Mouse (Mus musculus): ENCODE data around the gene Aadacl3. TPM values are rescaled to one million over a fixed set of nuclear protein-coding genes. Genes with fewer than 3 reads are reported as not detected.

Aadacl3 gene
- polyA plus RNA-seq, 1 experiment from 2014 or later, result not detected

DNA sequence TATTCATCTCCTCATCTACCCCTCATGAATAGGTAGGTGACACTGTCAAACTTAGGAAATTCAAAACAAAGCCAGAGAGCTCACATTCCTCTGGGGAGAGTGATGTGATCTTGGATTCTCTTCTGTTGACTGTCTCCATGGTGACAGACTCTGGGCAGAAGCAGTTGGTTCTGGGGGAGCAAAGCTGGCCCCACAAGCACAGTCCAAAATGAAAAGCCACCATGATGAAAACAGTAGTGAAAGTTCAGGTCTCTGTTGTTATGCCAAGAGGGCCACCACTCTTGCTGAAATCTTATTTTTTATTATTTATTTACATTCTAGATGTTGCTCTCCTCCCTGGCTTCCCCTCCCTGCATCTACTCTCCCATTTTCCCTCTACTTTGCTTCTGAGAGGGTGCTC, 24.9 kb downstream of the Aadacl3 start, which contains the start of gene 1700012P22Rik:
TSS of gene 1700012P22Rik (minus strand) at position 101 of the 400 bp plus-strand sequence.
- Histone ChIP-seq H3K4me2 (ENCODE audit: low read depth, low read length) (no peak within 1 kb of the TSS), H3K9me3 (replicated peaks; ENCODE audit: control insufficient read depth, low read length) (no peaks in the 10 kb centered on the region), H3K4me3 (ENCODE audit: low read depth, low read length) (no peak within 1 kb of the TSS), H3K27ac (ENCODE audit: low read length) (no peak within 1 kb of the TSS), H3K36me3 (ENCODE audit: control insufficient read depth, insufficient read depth) (no peaks in the 10 kb centered on the region), H3K27me3 (ENCODE audit: control insufficient read depth, insufficient read depth, low read depth, low read length) (no peaks in the 10 kb centered on the region), H3K9ac (ENCODE audit: low read depth, low read length) (no peak within 1 kb of the TSS), H3K4me1 (ENCODE audit: control insufficient read depth, low read depth, low read length) (no peaks in the 10 kb centered on the region)
- ATAC-seq (ENCODE audit: low read depth), result no peak

DNA sequence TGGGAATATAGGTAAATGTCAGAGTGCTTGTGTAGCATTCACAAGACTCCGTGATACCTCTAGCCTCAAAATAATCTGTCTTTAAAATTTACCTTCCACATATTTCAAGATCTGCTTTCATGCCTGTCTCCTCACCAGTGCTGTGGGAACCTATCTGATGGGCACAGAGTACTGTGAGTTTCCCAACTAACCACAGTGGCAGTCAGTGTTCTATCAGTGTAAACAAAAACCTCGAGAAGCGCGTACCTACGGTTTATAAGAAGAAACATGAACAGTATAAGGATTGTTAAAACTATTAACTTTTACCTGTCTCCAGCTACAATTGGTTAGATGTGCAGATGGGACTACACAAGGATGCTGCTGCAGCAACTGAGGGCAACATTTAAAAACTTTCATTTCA, 30.3 kb downstream of the Aadacl3 start:
- H3K4me2 ChIP-seq (ENCODE audit: low read depth, low read length), result no peak overlapping the region
- no peak overlapping the region for H3K9ac ChIP-seq (ENCODE audit: low read depth, low read length)
- ATAC-seq (ENCODE audit: low read depth), result no peak
- H3K27ac ChIP-seq (ENCODE audit: low read length), result no peak overlapping the region
- H3K36me3 ChIP-seq (ENCODE audit: control insufficient read depth, insufficient read depth), result no peaks in the 10 kb centered on the region
- WGBS (ENCODE audit: insufficient replicate concordance), result 72% methylated on average over 5 of the region's 5 CpGs
- H3K9me3 ChIP-seq (replicated peaks; ENCODE audit: control insufficient read depth, low read length), result no peaks in the 10 kb centered on the region
- H3K4me3 ChIP-seq (ENCODE audit: low read depth, low read length), result no peak overlapping the region
- no peaks in the 10 kb centered on the region for H3K27me3 ChIP-seq (ENCODE audit: control insufficient read depth, insufficient read depth, low read depth, low read length)
- no peaks in the 10 kb centered on the region for H3K4me1 ChIP-seq (ENCODE audit: control insufficient read depth, low read depth, low read length)

DNA sequence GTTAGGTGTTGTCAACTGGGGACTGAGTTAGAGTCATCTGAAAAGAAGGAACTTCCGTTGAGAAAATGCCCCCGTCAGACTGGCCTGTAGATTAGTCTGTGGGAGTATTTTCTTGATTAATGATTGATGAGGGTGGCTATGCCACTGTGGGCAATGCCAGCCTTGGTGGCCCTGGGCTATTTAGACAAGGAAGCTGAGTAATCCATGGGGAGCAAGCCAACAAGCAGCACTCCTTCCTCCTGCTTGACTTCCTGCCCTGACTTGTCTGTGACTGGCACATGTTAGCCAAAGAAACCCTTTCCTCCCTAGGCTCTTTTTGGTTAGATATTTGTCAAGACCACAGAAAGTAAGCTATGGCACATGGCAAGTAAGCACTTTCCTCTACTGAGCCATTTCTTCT, 32.8 kb downstream of the Aadacl3 start:
- 48% methylated on average over 2 of the region's 2 CpGs for WGBS (ENCODE audit: insufficient replicate concordance)
- H3K9me3 ChIP-seq (replicated peaks; ENCODE audit: control insufficient read depth, low read length), result no peaks in the 10 kb centered on the region
- H3K36me3 ChIP-seq (ENCODE audit: control insufficient read depth, insufficient read depth), result no peaks in the 10 kb centered on the region
- no peaks in the 10 kb centered on the region for H3K4me1 ChIP-seq (ENCODE audit: control insufficient read depth, low read depth, low read length)
- H3K4me2 ChIP-seq (ENCODE audit: low read depth, low read length), result no peak overlapping the region
- no peak overlapping the region for H3K4me3 ChIP-seq (ENCODE audit: low read depth, low read length)
- H3K27me3 ChIP-seq (ENCODE audit: control insufficient read depth, insufficient read depth, low read depth, low read length), result no peaks in the 10 kb centered on the region
- H3K9ac ChIP-seq (ENCODE audit: low read depth, low read length), result no peak overlapping the region
- H3K27ac ChIP-seq (ENCODE audit: low read length), result no peak overlapping the region
- ATAC-seq (ENCODE audit: low read depth), result no peak

DNA sequence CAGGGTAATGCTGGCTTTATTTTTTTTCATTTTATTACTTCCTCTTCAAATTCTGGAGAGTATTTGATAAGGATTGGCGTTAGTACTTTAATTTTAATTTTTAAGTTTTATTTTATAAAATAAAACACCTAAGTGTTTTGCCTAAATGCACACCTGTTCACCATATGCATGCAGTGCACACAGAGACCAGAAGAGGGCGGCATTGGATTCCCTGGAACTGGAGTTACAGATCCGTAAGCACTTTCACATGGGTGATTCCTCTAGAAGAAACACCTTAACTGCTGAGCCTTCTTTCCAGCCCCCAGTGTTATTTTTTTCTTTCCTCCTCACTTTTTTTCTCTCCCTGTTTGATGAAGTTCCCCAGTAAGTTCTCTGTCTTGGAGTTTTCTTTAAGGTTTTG, 34.7 kb downstream of the Aadacl3 start:
- H3K36me3 ChIP-seq (ENCODE audit: control insufficient read depth, insufficient read depth), result no peaks in the 10 kb centered on the region
- H3K9ac ChIP-seq (ENCODE audit: low read depth, low read length), result no peak overlapping the region
- WGBS (ENCODE audit: insufficient replicate concordance), result 11% methylated on average over 3 of the region's 3 CpGs

DNA sequence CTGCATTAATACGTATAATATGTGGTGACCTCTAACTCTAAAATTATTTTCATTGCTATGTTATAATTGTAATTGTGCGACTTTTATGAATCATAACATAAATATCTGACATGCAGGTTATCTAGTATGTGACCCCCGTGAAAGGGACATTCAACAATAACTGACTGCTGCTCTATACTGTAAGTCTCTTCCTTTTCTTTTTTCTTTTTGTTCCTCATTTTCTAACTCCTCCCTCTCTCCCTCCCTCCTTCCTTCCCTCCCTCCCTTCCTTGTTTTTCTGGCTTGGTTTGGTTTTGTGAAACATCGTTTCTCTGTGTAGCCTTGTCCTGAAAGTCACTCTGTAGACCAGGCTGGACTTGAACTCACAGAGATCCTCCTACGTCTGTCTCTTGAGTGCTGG, 39.0 kb downstream of the Aadacl3 start:
- Histone ChIP-seq H3K27me3 (ENCODE audit: control insufficient read depth, insufficient read depth, low read depth, low read length) (no peaks in the 10 kb centered on the region), H3K4me3 (ENCODE audit: low read depth, low read length) (no peak overlapping the region), H3K9ac (ENCODE audit: low read depth, low read length) (no peak overlapping the region), H3K4me2 (ENCODE audit: low read depth, low read length) (no peak overlapping the region), H3K9me3 (replicated peaks; ENCODE audit: control insufficient read depth, low read length) (no peaks in the 10 kb centered on the region), H3K4me1 (ENCODE audit: control insufficient read depth, low read depth, low read length) (no peaks in the 10 kb centered on the region), H3K27ac (ENCODE audit: low read length) (no peak overlapping the region), H3K36me3 (ENCODE audit: control insufficient read depth, insufficient read depth) (no peaks in the 10 kb centered on the region)
- no peak for ATAC-seq (ENCODE audit: low read depth)
- 34% methylated on average over 5 of the region's 5 CpGs for WGBS (ENCODE audit: insufficient replicate concordance)

More for the DNA sequence above, 34.7 kb downstream of the Aadacl3 start:
- Histone ChIP-seq H3K9me3 (replicated peaks; ENCODE audit: control insufficient read depth, low read length) (no peaks in the 10 kb centered on the region), H3K4me3 (ENCODE audit: low read depth, low read length) (no peak overlapping the region), H3K4me1 (ENCODE audit: control insufficient read depth, low read depth, low read length) (no peaks in the 10 kb centered on the region), H3K27me3 (ENCODE audit: control insufficient read depth, insufficient read depth, low read depth, low read length) (no peaks in the 10 kb centered on the region), H3K27ac (ENCODE audit: low read length) (no peak overlapping the region), H3K4me2 (ENCODE audit: low read depth, low read length) (no peak overlapping the region)
- ATAC-seq (ENCODE audit: low read depth), result no peak

DNA sequence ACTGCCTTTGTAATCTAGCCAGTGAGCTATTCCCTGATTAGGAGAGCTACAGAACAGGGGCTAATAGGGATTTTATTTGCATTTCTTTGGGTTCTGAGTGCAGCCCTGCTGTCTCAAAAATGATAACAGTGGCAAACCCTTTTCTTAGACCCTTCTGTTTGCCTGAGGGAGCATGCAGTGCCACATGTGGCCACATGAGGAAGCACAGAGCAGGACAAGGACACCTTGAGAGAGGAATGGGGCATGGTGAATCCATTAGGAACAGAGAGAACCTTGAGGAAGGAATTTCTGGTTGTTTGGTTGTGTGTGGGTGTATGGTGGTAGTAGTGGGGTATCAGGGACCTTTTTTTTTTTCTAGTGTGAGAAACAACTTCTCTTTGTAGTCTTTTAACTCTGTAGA, 42.9 kb downstream of the Aadacl3 start:
- H3K9ac ChIP-seq (ENCODE audit: low read depth, low read length), result no peak overlapping the region
- H3K27ac ChIP-seq (ENCODE audit: low read length), result no peak overlapping the region
- no peaks in the 10 kb centered on the region for H3K36me3 ChIP-seq (ENCODE audit: control insufficient read depth, insufficient read depth)
- no peak for ATAC-seq (ENCODE audit: low read depth)
- no peak overlapping the region for H3K4me3 ChIP-seq (ENCODE audit: low read depth, low read length)
- no peak overlapping the region for H3K4me2 ChIP-seq (ENCODE audit: low read depth, low read length)
- H3K9me3 ChIP-seq (replicated peaks; ENCODE audit: control insufficient read depth, low read length), result no peaks in the 10 kb centered on the region
- no peaks in the 10 kb centered on the region for H3K27me3 ChIP-seq (ENCODE audit: control insufficient read depth, insufficient read depth, low read depth, low read length)
- no peaks in the 10 kb centered on the region for H3K4me1 ChIP-seq (ENCODE audit: control insufficient read depth, low read depth, low read length)

DNA sequence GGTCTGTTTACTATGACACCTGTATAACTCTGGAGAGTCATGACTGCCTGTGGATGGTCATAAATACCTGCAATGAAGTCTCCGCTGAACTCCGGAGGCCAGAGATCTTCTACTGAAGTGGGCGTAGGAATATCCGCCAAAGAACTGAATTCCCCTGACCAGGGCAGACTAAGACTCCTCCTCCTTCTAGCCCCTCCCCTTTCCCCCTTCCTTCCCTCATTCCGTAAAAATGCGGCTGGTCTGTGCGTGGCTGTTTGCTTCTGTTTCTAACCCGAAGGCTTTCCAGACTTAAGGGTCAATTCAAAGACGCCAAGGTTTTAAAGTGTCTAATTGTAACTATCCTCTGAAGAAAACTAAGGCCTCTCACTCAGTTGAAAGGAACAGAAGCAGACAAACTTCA, 55.3 kb downstream of the Aadacl3 start, which contains the start of gene Pramef12:
TSS of gene Pramef12 (minus strand) at position 175 of the 400 bp plus-strand sequence.
- H3K36me3 ChIP-seq (ENCODE audit: control insufficient read depth, insufficient read depth), result no peaks in the 10 kb centered on the region
- no peak within 1 kb of the TSS for H3K9ac ChIP-seq (ENCODE audit: low read depth, low read length)
- H3K4me3 ChIP-seq (ENCODE audit: low read depth, low read length), result no peak within 1 kb of the TSS
- H3K9me3 ChIP-seq (replicated peaks; ENCODE audit: control insufficient read depth, low read length), result no peaks in the 10 kb centered on the region
- no peak for ATAC-seq (ENCODE audit: low read depth)
- H3K4me2 ChIP-seq (ENCODE audit: low read depth, low read length), result no peak within 1 kb of the TSS
- H3K27ac ChIP-seq (ENCODE audit: low read length), result no peak within 1 kb of the TSS
- WGBS (ENCODE audit: insufficient replicate concordance), result 62% methylated on average over 9 of the region's 9 CpGs
- no peaks in the 10 kb centered on the region for H3K27me3 ChIP-seq (ENCODE audit: control insufficient read depth, insufficient read depth, low read depth, low read length)
- no peaks in the 10 kb centered on the region for H3K4me1 ChIP-seq (ENCODE audit: control insufficient read depth, low read depth, low read length)

DNA sequence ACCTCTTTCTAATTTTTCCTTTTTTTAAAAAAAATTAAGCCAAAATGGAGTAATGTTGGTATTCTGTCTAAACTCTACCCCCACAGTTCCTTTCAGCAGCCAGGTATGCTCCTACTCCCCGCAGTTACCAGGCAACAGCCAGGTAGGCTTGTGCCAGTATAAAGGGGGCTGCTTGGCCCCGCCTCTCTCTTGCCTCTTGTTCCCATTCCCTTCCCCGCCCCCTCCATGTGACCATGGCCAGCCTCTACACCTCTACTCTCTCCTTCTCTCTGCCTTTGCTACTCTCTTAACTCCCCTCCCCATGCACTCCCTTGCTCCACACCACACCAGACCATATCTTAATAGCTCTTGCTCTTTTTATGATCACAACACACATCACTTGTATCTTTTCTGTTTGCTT, 57.3 kb downstream of the Aadacl3 start:
- Histone ChIP-seq H3K27me3 (ENCODE audit: control insufficient read depth, insufficient read depth, low read depth, low read length) (no peaks in the 10 kb centered on the region), H3K4me3 (ENCODE audit: low read depth, low read length) (no peak overlapping the region), H3K36me3 (ENCODE audit: control insufficient read depth, insufficient read depth) (no peaks in the 10 kb centered on the region), H3K4me1 (ENCODE audit: control insufficient read depth, low read depth, low read length) (no peaks in the 10 kb centered on the region), H3K4me2 (ENCODE audit: low read depth, low read length) (no peak overlapping the region), H3K9me3 (replicated peaks; ENCODE audit: control insufficient read depth, low read length) (no peaks in the 10 kb centered on the region), H3K9ac (ENCODE audit: low read depth, low read length) (no peak overlapping the region), H3K27ac (ENCODE audit: low read length) (no peak overlapping the region)
- 49% methylated on average over 3 of the region's 3 CpGs for WGBS (ENCODE audit: insufficient replicate concordance)
- ATAC-seq (ENCODE audit: low read depth), result no peak

DNA sequence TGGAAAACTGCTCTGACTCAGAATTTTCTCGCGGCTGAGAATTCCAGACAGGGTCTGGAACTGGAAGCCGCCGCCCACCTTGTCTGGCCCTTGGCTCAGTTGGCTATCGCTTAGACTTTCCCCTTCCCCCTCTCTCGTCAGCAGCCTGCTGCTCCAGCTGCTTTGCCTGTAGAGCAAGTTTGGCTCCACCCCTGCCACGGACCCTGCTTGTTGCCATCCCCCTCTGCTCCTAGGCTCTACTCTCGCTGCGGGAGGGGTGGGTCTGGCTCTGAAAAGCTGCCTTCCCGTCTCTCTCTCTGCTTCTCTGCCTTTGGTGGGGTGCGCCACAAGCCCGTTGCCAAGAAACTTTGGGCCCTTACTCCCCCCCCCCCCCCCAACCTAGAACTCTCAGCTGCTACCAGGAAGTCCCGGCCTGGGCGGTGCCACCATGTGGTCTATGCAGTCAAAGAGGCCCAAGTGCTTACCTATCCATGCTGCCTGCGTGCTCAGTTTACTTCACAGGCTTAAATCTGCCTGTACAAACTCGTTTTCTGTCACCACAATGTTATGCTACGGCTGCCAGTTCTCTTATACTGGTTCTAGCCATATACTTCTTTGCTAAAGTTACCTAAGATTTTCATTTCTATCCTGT, 59.0 kb downstream of the Aadacl3 start:
- Histone ChIP-seq H3K9me3 (replicated peaks; ENCODE audit: control insufficient read depth, low read length) (no peaks in the 10 kb centered on the region), H3K4me3 (ENCODE audit: low read depth, low read length) (peak overlapping the region; percentile 29), H3K27me3 (ENCODE audit: control insufficient read depth, insufficient read depth, low read depth, low read length) (no peaks in the 10 kb centered on the region), H3K4me1 (ENCODE audit: control insufficient read depth, low read depth, low read length) (no peaks in the 10 kb centered on the region), H3K4me2 (ENCODE audit: low read depth, low read length) (peak overlapping the region; percentile 46), H3K27ac (ENCODE audit: low read length) (no peak overlapping the region), H3K9ac (ENCODE audit: low read depth, low read length) (no peak overlapping the region), H3K36me3 (ENCODE audit: control insufficient read depth, insufficient read depth) (no peaks in the 10 kb centered on the region)
- 4% methylated on average over 17 of the region's 17 CpGs for WGBS (ENCODE audit: insufficient replicate concordance)
- ATAC-seq (ENCODE audit: low read depth), result 0 out of 2 replicates have a peak, but pooled peaks have one; percentile 21
